Mouse (Mus musculus) cortical plate, adult 2 months (tissue): ENCODE measurements around the gene Magee1. TPM values are rescaled to one million over a fixed set of nuclear protein-coding genes. Genes with fewer than 3 reads are reported as not detected.
A peak's percentile ranks its signal among the peaks of the same experiment; 100 is the strongest.
"Not testable (repeated sequence)": the region's sequence is repeated elsewhere in the genome, so short reads cannot be mapped to it uniquely, and the experiment has no call there.

Experiments
- H3K27ac ChIP-seq: fragments of 200-500 bp; 2 replicates; pipeline ENCODE4 v1.5.1; 2012; ENCODE audit warnings: low read length, control low read depth, inconsistent platforms; ENCODE audit not compliant: insufficient read depth
- H3K4me1 ChIP-seq: fragments of 200-500 bp; 2 replicates; pipeline ENCODE4 v1.6.1; 2011; ENCODE audit warnings: low read length; ENCODE audit not compliant: control insufficient read depth, insufficient read depth
- H3K4me3 ChIP-seq: fragments of 200-500 bp; 2 replicates; pipeline ENCODE4 v1.5.1; 2011; ENCODE audit warnings: mild to moderate bottlenecking, low read length, control low read depth; ENCODE audit not compliant: insufficient read depth
- CTCF ChIP-seq: fragments of 200-500 bp; IDR thresholded peaks from 2 replicates; pipeline ENCODE4 v1.5.1; 2011; ENCODE audit warnings: mild to moderate bottlenecking, control low read depth, low read length; ENCODE audit not compliant: insufficient read depth; ENCODE audit errors: extremely low read depth
- POLR2A ChIP-seq: fragments of 200-500 bp; IDR thresholded peaks from 2 replicates; pipeline ENCODE4 v1.6.1; 2011; ENCODE audit warnings: mild to moderate bottlenecking, low read length, control low read depth; ENCODE audit not compliant: insufficient read depth; ENCODE audit errors: extremely low read depth
- polyA plus RNA-seq: library from polyadenylated mRNA; depleted of rRNA; stranded (reverse); fragments of >200 nt; gene quantifications from 2 replicates; pipeline ENCODE4 v1.2.3, GENCODE M21; 2012; rRNA removed

The Magee1 gene
- polyA plus RNA-seq = 89.5 and 93.4 TPM in 2 replicates

- peak; percentile 90 for TF ChIP-seq POLR2A
- no peak for TF ChIP-seq CTCF
- peak within 1 kb of the TSS; percentile 79 for H3K27ac ChIP-seq
- peak within 1 kb of the TSS; percentile 72 for H3K4me3 ChIP-seq
- H3K4me1 ChIP-seq = no peaks in the 10 kb centered on the region; the same call in 1 of the 2 replicates
Measured at GRCm38 (mm10) chrX:105120275-105121226, at the start of gene Magee1. TSS of gene Magee1 (plus strand) at chrX:105120378.

GRCm38 (mm10) chrX:105079151-105079550 is 41.0 kb upstream of the Magee1 start:
- Histone ChIP-seq H3K4me1 (no peaks in the 10 kb centered on the region), H3K4me3 (peak overlapping the region; percentile 88), H3K27ac (no peak overlapping the region)
- TF ChIP-seq POLR2A (no peak), CTCF (no peak)

GRCm38 (mm10) chrX:105079615-105080092 is 40.5 kb upstream of the Magee1 start, which contains the start of gene Pbdc1:
TSS of gene Pbdc1 (plus strand) at chrX:105079756.
- no peak for TF ChIP-seq CTCF
- TF ChIP-seq POLR2A = peak; percentile 52; the same call in 1 of the 2 replicates
- Histone ChIP-seq H3K4me1 (no peaks in the 10 kb centered on the region), H3K4me3 (peak within 1 kb of the TSS; percentile 88), H3K27ac (no peak within 1 kb of the TSS)

GRCm38 (mm10) chrX:105080096-105080495 is 40.1 kb upstream of the Magee1 start:
- Histone ChIP-seq H3K4me3 (peak overlapping the region; percentile 88), H3K4me1 (no peaks in the 10 kb centered on the region), H3K27ac (no peak overlapping the region)
- TF ChIP-seq CTCF = no peak
- TF ChIP-seq POLR2A = no peak

- H3K27ac ChIP-seq, H3K4me1 ChIP-seq, H3K4me3 ChIP-seq: not testable (repeated sequence)
Measured at GRCm38 (mm10) chrX:105083013-105083412, 37.2 kb upstream of the Magee1 start.

GRCm38 (mm10) chrX:105104175-105104574 is 16.0 kb upstream of the Magee1 start:
- TF ChIP-seq CTCF = no peak
- no peak for TF ChIP-seq POLR2A
- Histone ChIP-seq H3K4me1 (no peaks in the 10 kb centered on the region), H3K4me3 (no peak overlapping the region), H3K27ac (no peak overlapping the region)

- Histone ChIP-seq H3K27ac (no peak overlapping the region), H3K4me3 (no peak overlapping the region), H3K4me1 (no peaks in the 10 kb centered on the region)
- TF ChIP-seq POLR2A (no peak), CTCF (no peak)
Measured at GRCm38 (mm10) chrX:105114994-105115393, 5.2 kb upstream of the Magee1 start.

GRCm38 (mm10) chrX:105121227-105121865 is 1.2 kb downstream of the Magee1 start:
- Histone ChIP-seq H3K27ac (peak overlapping the region; percentile 79), H3K4me1 (no peaks in the 10 kb centered on the region; the same call in 1 of the 2 replicates), H3K4me3 (peak overlapping the region; percentile 72)
- TF ChIP-seq CTCF (peak; percentile 35; the same call in 1 of the 2 replicates), POLR2A (no peak)

- Histone ChIP-seq H3K4me3 (no peak overlapping the region), H3K27ac (no peak overlapping the region), H3K4me1 (no peaks in the 10 kb centered on the region; the same call in 1 of the 2 replicates)
- TF ChIP-seq CTCF (no peak), POLR2A (no peak)
Measured at GRCm38 (mm10) chrX:105124903-105125302, 4.7 kb downstream of the Magee1 start.

- Histone ChIP-seq H3K27ac (no peak overlapping the region), H3K4me1 (no peaks in the 10 kb centered on the region), H3K4me3 (no peak overlapping the region)
- TF ChIP-seq CTCF (no peak), POLR2A (no peak)
Measured at GRCm38 (mm10) chrX:105151872-105152461, 31.8 kb downstream of the Magee1 start.

GRCm38 (mm10) chrX:105165007-105165406 is 44.8 kb downstream of the Magee1 start:
- not testable (repeated sequence) for H3K4me3 ChIP-seq, H3K27ac ChIP-seq, H3K4me1 ChIP-seq
